Mouse (Mus musculus) ES-Bruce4 (cell line): ENCODE data around the gene Med15. TPM values are rescaled to one million over a fixed set of nuclear protein-coding genes. Genes with fewer than 3 reads are reported as not detected.

Source experiments
- H3K27ac ChIP-seq: 2 replicates; pipeline ENCODE4 v1.5.1; 2012; ENCODE audit warnings: low read length, inconsistent platforms; ENCODE audit not compliant: insufficient read depth
- H3K27me3 ChIP-seq: 2 replicates; pipeline ENCODE4 v1.6.1; 2012; ENCODE audit warnings: mild to moderate bottlenecking, low read length, inconsistent platforms; ENCODE audit not compliant: control insufficient read depth, poor library complexity, insufficient read depth, severe bottlenecking
- H3K36me3 ChIP-seq: 2 replicates; pipeline ENCODE4 v1.6.1; 2012; ENCODE audit warnings: inconsistent platforms, mild to moderate bottlenecking, low read length, moderate library complexity; ENCODE audit not compliant: control insufficient read depth, poor library complexity, insufficient read depth, severe bottlenecking
- H3K4me1 ChIP-seq: one replicate; pipeline ENCODE4 v1.8.1; 2011; ENCODE audit warnings: low read length; ENCODE audit not compliant: control insufficient read depth, insufficient read depth
- H3K4me3 ChIP-seq: 2 replicates; pipeline ENCODE4 v1.5.1; 2011; ENCODE audit warnings: low read depth, mild to moderate bottlenecking, low read length
- H3K9ac ChIP-seq: 2 replicates; pipeline ENCODE4 v1.6.1; 2012; ENCODE audit warnings: low read depth, mild to moderate bottlenecking, inconsistent platforms; ENCODE audit not compliant: poor library complexity, severe bottlenecking
- H3K9me3 ChIP-seq: replicated peaks from 2 replicates; pipeline ENCODE4 v1.6.1; 2012; ENCODE audit warnings: mild to moderate bottlenecking, low read length, inconsistent platforms; ENCODE audit not compliant: control insufficient read depth, poor library complexity, insufficient read depth, severe bottlenecking
- CTCF ChIP-seq: IDR thresholded peaks from one replicate; pipeline ENCODE4 v1.8.1; 2011; ENCODE audit warnings: low read depth, low read length
- EP300 ChIP-seq: IDR thresholded peaks from 2 replicates; pipeline ENCODE4 v1.6.1; 2011; ENCODE audit warnings: low read depth, low read length; ENCODE audit not compliant: insufficient read depth
- POLR2A ChIP-seq: IDR thresholded peaks from one replicate; pipeline ENCODE4 v1.8.1; 2011; ENCODE audit warnings: low read length; ENCODE audit not compliant: insufficient read depth
- polyA plus RNA-seq: library from polyadenylated mRNA; stranded (reverse); fragments of >200 nt; gene quantifications from 2 replicates; pipeline ENCODE4 v1.2.4, GENCODE M21; 2011; ENCODE audit warnings: low read depth; ENCODE audit not compliant: missing spikeins, insufficient read depth, insufficient read length

The Med15 gene
- polyA plus RNA-seq, 1 experiment, result 54.7 TPM

GRCm38 (mm10) chr16:17643437-17643990 lies 89.2 kb downstream of the Med15 start:
- Histone ChIP-seq H3K4me3 (no peak overlapping the region), H3K27ac (peak overlapping the region; percentile 52; the same call in 1 of the 2 replicates), H3K4me1 (no peaks in the 10 kb centered on the region), H3K9ac (no peak overlapping the region), H3K27me3 (no peaks in the 10 kb centered on the region), H3K36me3 (peaks cover 27% of the 10 kb centered on the region), H3K9me3 (no peaks in the 10 kb centered on the region)
- TF ChIP-seq CTCF (no peak), EP300 (no peak), POLR2A (no peak)

- Histone ChIP-seq H3K4me1 (no peaks in the 10 kb centered on the region), H3K27ac (no peak overlapping the region), H3K9ac (no peak overlapping the region), H3K36me3 (peaks cover 27% of the 10 kb centered on the region), H3K9me3 (no peaks in the 10 kb centered on the region), H3K4me3 (no peak overlapping the region), H3K27me3 (no peaks in the 10 kb centered on the region)
- no peak for TF ChIP-seq EP300
- no peak for TF ChIP-seq POLR2A
- TF ChIP-seq CTCF, result no peak
These were observed 90.4 kb downstream of the Med15 start for GRCm38 (mm10) chr16:17642311-17642710.

GRCm38 (mm10) chr16:17641301-17641700 lies 91.4 kb downstream of the Med15 start:
- Histone ChIP-seq H3K4me3 (no peak overlapping the region), H3K9me3 (no peaks in the 10 kb centered on the region), H3K36me3 (peaks cover 27% of the 10 kb centered on the region), H3K27ac (no peak overlapping the region), H3K27me3 (no peaks in the 10 kb centered on the region), H3K4me1 (no peaks in the 10 kb centered on the region), H3K9ac (no peak overlapping the region)
- TF ChIP-seq CTCF (no peak), POLR2A (no peak), EP300 (no peak)

- Histone ChIP-seq H3K27ac (no peak overlapping the region), H3K9me3 (no peaks in the 10 kb centered on the region), H3K9ac (no peak overlapping the region), H3K27me3 (no peaks in the 10 kb centered on the region), H3K4me1 (no peaks in the 10 kb centered on the region), H3K4me3 (no peak overlapping the region), H3K36me3 (peaks cover 29% of the 10 kb centered on the region)
- no peak for TF ChIP-seq POLR2A
- no peak for TF ChIP-seq CTCF
- no peak for TF ChIP-seq EP300
These were observed 92.0 kb downstream of the Med15 start for GRCm38 (mm10) chr16:17640706-17641105.

GRCm38 (mm10) chr16:17639951-17640350 lies 92.7 kb downstream of the Med15 start:
- H3K9ac ChIP-seq, result no peak overlapping the region
- no peaks in the 10 kb centered on the region for H3K9me3 ChIP-seq
- TF ChIP-seq POLR2A, result no peak
- TF ChIP-seq EP300, result no peak
- no peak for TF ChIP-seq CTCF
- no peaks in the 10 kb centered on the region for H3K27me3 ChIP-seq
- H3K36me3 ChIP-seq, result peaks cover 29% of the 10 kb centered on the region
- no peaks in the 10 kb centered on the region for H3K4me1 ChIP-seq
- no peak overlapping the region for H3K4me3 ChIP-seq
- no peak overlapping the region for H3K27ac ChIP-seq

GRCm38 (mm10) chr16:17639081-17639480 lies 93.6 kb downstream of the Med15 start:
- no peaks in the 10 kb centered on the region for H3K4me1 ChIP-seq
- H3K27me3 ChIP-seq, result no peaks in the 10 kb centered on the region
- peaks cover 33% of the 10 kb centered on the region for H3K36me3 ChIP-seq
- TF ChIP-seq EP300, result no peak
- no peak for TF ChIP-seq CTCF
- no peak for TF ChIP-seq POLR2A
- no peaks in the 10 kb centered on the region for H3K9me3 ChIP-seq
- no peak overlapping the region for H3K9ac ChIP-seq
- H3K4me3 ChIP-seq, result no peak overlapping the region
- H3K27ac ChIP-seq, result no peak overlapping the region
